Mouse (Mus musculus): Measurements from ENCODE around the gene Hmga2. TPM values are rescaled to one million over a fixed set of nuclear protein-coding genes. Genes with fewer than 3 reads are reported as not detected.

Gene Hmga2
- 0.03 and 2.8 TPM in 2 replicates for polyA plus RNA-seq (2012; rRNA removed; ENCODE audit: low replicate concordance)

DNA sequence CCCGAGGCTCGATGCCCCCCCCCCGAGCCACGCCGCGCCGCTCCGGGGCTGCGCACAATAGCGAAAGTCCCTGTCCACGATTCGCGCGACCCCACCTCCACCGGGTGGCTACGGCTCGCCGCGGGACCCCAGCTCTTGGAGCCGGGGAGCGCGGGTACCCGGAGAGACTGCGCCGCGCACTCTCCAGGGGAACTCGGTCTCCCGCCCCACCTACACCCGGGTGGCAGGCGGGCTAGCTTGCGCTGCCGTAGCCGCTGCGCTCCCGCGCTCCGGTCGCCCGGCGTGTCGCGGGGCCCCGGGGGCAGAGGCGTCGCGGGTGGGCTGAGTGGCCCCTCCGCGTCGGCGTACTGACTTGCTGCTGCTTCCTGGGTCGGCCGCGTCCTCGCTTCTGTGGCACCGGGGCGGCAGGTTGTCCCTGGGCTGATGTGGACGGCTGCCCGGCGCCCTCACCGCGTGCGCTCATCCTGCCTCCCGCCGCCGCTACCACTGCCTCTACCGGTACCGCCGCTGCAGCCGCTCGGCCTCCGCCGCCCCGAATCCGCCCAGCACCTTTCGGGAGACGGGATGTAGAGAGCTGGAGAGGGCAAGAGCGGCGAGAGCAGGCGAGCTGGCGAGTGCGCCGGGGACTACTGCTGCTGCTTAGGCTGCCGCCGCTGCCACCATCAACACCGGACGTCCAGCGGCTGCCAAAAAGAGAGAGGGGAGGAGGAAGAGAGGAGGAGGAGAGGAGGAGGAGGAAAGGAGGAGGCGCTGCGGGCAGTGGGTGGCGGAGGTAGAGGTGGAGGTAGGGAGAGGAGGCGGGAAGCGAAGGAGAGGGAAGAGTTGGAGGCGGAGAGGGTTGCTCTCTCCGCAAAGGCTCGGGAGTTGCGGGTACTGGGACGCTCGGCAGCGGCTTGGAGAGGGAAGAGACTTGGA is at the start of gene Hmga2:
Hmga2 (minus strand) TSS at position 869 of the 915 bp plus-strand sequence.

Other genes starting within 250 kb of the Hmga2 start
- 6.5 and 8.2 TPM in 2 replicates for gene Llph, start 249.4 kb downstream of the Hmga2 start, polyA plus RNA-seq (2012; rRNA removed; ENCODE audit: low replicate concordance)